29 mouse cellular contexts compared by ENCODE assay signal in genomic region chr16:92852276-92852675, GRCm38 (mm10). TPM values are rescaled to one million over a fixed set of nuclear protein-coding genes. Genes with fewer than 3 reads are reported as not detected.
A peak's percentile ranks its signal among the peaks of the same experiment; 100 is the strongest.
DNase-seq lines count a peak whose midpoint lies in the region; ATAC-seq and TF ChIP-seq lines count a peak whose summit lies in the region.
"Had no signal": no experiment of that assay in that cellular context is flagged by ENCODE, and none has a peak within 500 bp of the region (broad histone marks: within the 10 kb centered on the region; RNA-seq: fewer than 3 reads in every experiment).

No protein-coding gene starts in this region.

- TF ChIP-seq EP300 in lung, postnatal 0 days (IDR thresholded peaks at IDR 0.05): no peak

- H3K4me1 ChIP-seq in lung, postnatal 0 days (ENCODE audit: insufficient read depth, low read depth, low read length): no peaks in the 10 kb centered on the region
- H3K4me1 ChIP-seq in kidney, embryonic 15.5 days: 0 out of 2 replicates have a peak, but pooled peaks cover 2% of the 10 kb centered on the region
- H3K4me1 ChIP-seq: embryonic facial prominence, embryonic 13.5 days; forebrain, embryonic 10.5 days; forebrain, embryonic 12.5 days had no signal

- peak; percentile 39 to 51 for DNase-seq in lung, adult 18-20 months
- DNase-seq in lung, postnatal 0 days (ENCODE audit: low spot score): no peak
- peak; percentile 93 for DNase-seq in 416B (ENCODE audit: low read depth)
- DNase-seq in lung, postnatal 14 days: peak; percentile 19
- peak; percentile 63 for DNase-seq in lung, postnatal 36 days
- no peak for DNase-seq in adrenal gland, postnatal 14 days
- DNase-seq in right cerebral cortex, adult 2 months (ENCODE audit: low spot score in 2 of 2): no peak
- DNase-seq: adrenal gland, adult 8-10 months; adrenal gland, postnatal 25 days; cerebellum, adult 11 months; cerebellum, adult 18-20 months; cerebellum, adult 8-10 months; cerebellum, adult 9-11 months; cerebellum, postnatal 14 days; cerebellum, postnatal 36 days; embryo, embryonic 11 days had no signal

- no peak overlapping the region for H3K9ac ChIP-seq in lung, postnatal 0 days (replicated peaks; ENCODE audit: low read depth)
- H3K9ac ChIP-seq in kidney, embryonic 15.5 days: no peak overlapping the region
- H3K9ac ChIP-seq: embryonic facial prominence, embryonic 13.5 days; embryonic facial prominence, embryonic 15.5 days; forebrain, embryonic 12.5 days had no signal

- H3K36me3 ChIP-seq in lung, postnatal 0 days (ENCODE audit: insufficient read depth, low read length): no peaks in the 10 kb centered on the region
- no peaks in the 10 kb centered on the region for H3K36me3 ChIP-seq in kidney, embryonic 15.5 days
- H3K36me3 ChIP-seq: embryonic facial prominence, embryonic 13.5 days; embryonic facial prominence, embryonic 15.5 days; forebrain, embryonic 10.5 days; forebrain, embryonic 12.5 days; G1E had no signal

- no peak overlapping the region for H3K4me3 ChIP-seq in lung, postnatal 0 days (ENCODE audit: low read depth, low read length)
- no peak overlapping the region for H3K4me3 ChIP-seq in kidney, embryonic 15.5 days (replicated peaks)
- H3K4me3 ChIP-seq: embryonic facial prominence, embryonic 13.5 days; embryonic facial prominence, embryonic 15.5 days; erythroblast, embryonic 14.5 days; forebrain, embryonic 10.5 days; forebrain, embryonic 12.5 days had no signal

- H3K9me3 ChIP-seq in lung, postnatal 0 days (ENCODE audit: low read length): no peaks in the 10 kb centered on the region
- H3K9me3 ChIP-seq in kidney, embryonic 15.5 days (replicated peaks): no peaks in the 10 kb centered on the region
- H3K9me3 ChIP-seq: embryonic facial prominence, embryonic 13.5 days; embryonic facial prominence, embryonic 15.5 days; forebrain, embryonic 10.5 days; forebrain, embryonic 12.5 days had no signal

- no peak overlapping the region for H3K27ac ChIP-seq in lung, postnatal 0 days (ENCODE audit: low read length)
- H3K27ac ChIP-seq in kidney, embryonic 15.5 days: no peak overlapping the region
- H3K27ac ChIP-seq: embryonic facial prominence, embryonic 13.5 days; embryonic facial prominence, embryonic 15.5 days; forebrain, embryonic 10.5 days; forebrain, embryonic 12.5 days had no signal

- no peak for ATAC-seq in lung, postnatal 0 days
- ATAC-seq in kidney, embryonic 15.5 days (replicated peaks; ENCODE audit: low FRiP score): no peak
- ATAC-seq: activated CD4-positive, CD25-positive, alpha-beta regulatory T cell, adult 4 months; CD4-positive, CD25-positive, alpha-beta regulatory T cell, adult 4 months; forebrain, embryonic 14.5 days; forebrain, embryonic 16.5 days; Patski had no signal

- no peak overlapping the region for H3K4me2 ChIP-seq in lung, postnatal 0 days (replicated peaks; ENCODE audit: low read depth, low read length)
- no peak overlapping the region for H3K4me2 ChIP-seq in kidney, embryonic 15.5 days
- H3K4me2 ChIP-seq: embryonic facial prominence, embryonic 13.5 days; embryonic facial prominence, embryonic 15.5 days; forebrain, embryonic 12.5 days had no signal

- H3K27me3 ChIP-seq in lung, postnatal 0 days (replicated peaks; ENCODE audit: insufficient read depth, low read length): no peaks in the 10 kb centered on the region
- H3K27me3 ChIP-seq in kidney, embryonic 15.5 days: no peaks in the 10 kb centered on the region
- H3K27me3 ChIP-seq: CH12.LX; embryonic facial prominence, embryonic 13.5 days; embryonic facial prominence, embryonic 15.5 days; forebrain, embryonic 12.5 days; Patski had no signal

- WGBS in lung, postnatal 0 days: 90% methylated on average over 6 of the region's 6 CpGs
- WGBS in kidney, embryonic 15.5 days: 91% methylated on average over 6 of the region's 6 CpGs

- no peak for TF ChIP-seq CTCF in lung, postnatal 0 days (IDR thresholded peaks at IDR 0.05)

RNA-seq across cellular contexts. Expression of gene Runx1, which starts 26.3 kb away (rescaled TPM):
- 9.1 and 11.3 TPM in 2 replicates for polyA plus RNA-seq in lung, postnatal 0 days (2015; fragmentation: Nextera tagmentation; extraction: Ambion mirVana)
- 1.6 and 2.1 TPM in 2 replicates for polyA plus RNA-seq in kidney, embryonic 15.5 days (2015; fragmentation: Nextera tagmentation; extraction: Ambion mirVana)
- 4.7 and 9.5 TPM in 2 replicates for total RNA-seq in adrenal gland, postnatal 14 days (2021)

Comparison
In these comparisons a context has a peak if more than half of its experiments do, and no peak if none do; other contexts are left out.
1. DNase-seq: peak in lung, adult 18-20 months (2 of 2), 416B (single experiment), lung, postnatal 14 days (single experiment) and lung, postnatal 36 days (single experiment); none in lung, postnatal 0 days (single experiment), adrenal gland, postnatal 14 days (single experiment) and right cerebral cortex, adult 2 months (0 of 2).